Comparison of ENCODE assay signal across 22 mouse cellular contexts in genomic region chr9:110159036-110159435, GRCm38 (mm10). TPM values are rescaled to one million over a fixed set of nuclear protein-coding genes. Genes with fewer than 3 reads are reported as not detected.
DNase-seq lines count a peak whose midpoint lies in the region; ATAC-seq and TF ChIP-seq lines count a peak whose summit lies in the region.
"Had no signal": no experiment of that assay in that cellular context is flagged by ENCODE, and none has a peak within 500 bp of the region (broad histone marks: within the 10 kb centered on the region; RNA-seq: fewer than 3 reads in every experiment).

No protein-coding gene starts in this region.

- H3K4me2 ChIP-seq in CH12.LX (ENCODE audit: insufficient read depth, low read depth, poor library complexity, severe bottlenecking): no peak overlapping the region
- H3K4me2 ChIP-seq in hindbrain, embryonic 12.5 days (replicated peaks): no peak overlapping the region
- H3K4me2 ChIP-seq: forebrain, embryonic 12.5 days; heart, embryonic 15.5 days; limb, embryonic 13.5 days; midbrain, embryonic 12.5 days; neural tube, embryonic 13.5 days; stomach, embryonic 15.5 days had no signal

- peaks cover 45 to 77% of the 10 kb centered on the region in 2 experiments for H3K36me3 ChIP-seq in CH12.LX (replicated peaks in 1 of 2; ENCODE audit: control insufficient read depth in 1 of 2, insufficient read depth in 1 of 2, low read length in 1 of 2)
- H3K36me3 ChIP-seq in hindbrain, embryonic 12.5 days: peaks cover 56% of the 10 kb centered on the region

- no peak for TF ChIP-seq EP300 in CH12.LX (IDR thresholded peaks at IDR 0.05; ENCODE audit: low read length)

- TF ChIP-seq POLR2A in CH12.LX (IDR thresholded peaks at IDR 0.05; ENCODE audit: low read depth, low read length): no peak

- H3K9me3 ChIP-seq in CH12.LX (replicated peaks; ENCODE audit: low read length): no peaks in the 10 kb centered on the region
- no peaks in the 10 kb centered on the region for H3K9me3 ChIP-seq in hindbrain, embryonic 12.5 days (replicated peaks)
- H3K9me3 ChIP-seq: forebrain, embryonic 12.5 days; heart, embryonic 15.5 days; hindbrain, embryonic 10.5 days; limb, embryonic 13.5 days; midbrain, embryonic 12.5 days; neural tube, embryonic 13.5 days; stomach, embryonic 15.5 days had no signal

- dilution Hi-C loops in CH12.LX (cut with MboI; ENCODE audit: extremely low pct_ligation_motif_present, extremely low pct_unique_long_range_greater_than_20kb, low sequenced_read_pairs): no loop called here

- peaks cover 14% of the 10 kb centered on the region for H3K79me2 ChIP-seq in CH12.LX (replicated peaks; ENCODE audit: control insufficient read depth, extremely low read depth, insufficient read depth, poor library complexity, severe bottlenecking)

- no peak for TF ChIP-seq RAD21 in CH12.LX (IDR thresholded peaks at IDR 0.05; ENCODE audit: low read depth, low read length)

- in situ Hi-C loops in CH12.LX (cut with MboI; ENCODE audit: low pct_ligation_motif_present, low pct_unique_long_range_greater_than_20kb, low sequenced_read_pairs): no loop called here

- DNase-seq in gastrocnemius, postnatal 10 days: peak; percentile 8
- no peak for DNase-seq in gastrocnemius, postnatal 36 days
- DNase-seq in left cerebral cortex, postnatal 10 days (ENCODE audit: extremely low spot score in 1 of 2, low spot score in 2 of 2): peak; percentile 8 to 31
- no peak for DNase-seq in left cerebral cortex, adult 18-20 months (ENCODE audit: low spot score in 2 of 2)
- peak; percentile 19 for DNase-seq in CH12.LX (ENCODE audit: extremely low read depth)
- peak; percentile 75 for DNase-seq in adrenal gland, postnatal 14 days
- DNase-seq: cerebellum, adult 11 months; cerebellum, postnatal 36 days; retina, postnatal 1 day; spleen, adult 18-20 months; thymus, postnatal 25 days had no signal

- no peak overlapping the region for H3K4me3 ChIP-seq in CH12.LX (replicated peaks in 1 of 3; ENCODE audit: low read depth in 2 of 3, low read length in 2 of 3, poor library complexity in 1 of 3)
- H3K4me3 ChIP-seq in hindbrain, embryonic 12.5 days: no peak overlapping the region
- H3K4me3 ChIP-seq: forebrain, embryonic 12.5 days; heart, embryonic 15.5 days; hindbrain, embryonic 10.5 days; limb, embryonic 13.5 days; midbrain, embryonic 12.5 days; neural tube, embryonic 13.5 days; stomach, embryonic 15.5 days had no signal

- H3K4me1 ChIP-seq in CH12.LX (ENCODE audit: control insufficient read depth in 1 of 2, insufficient read depth in 2 of 2): peaks cover 4 to 60% of the 10 kb centered on the region in 2 experiments
- H3K4me1 ChIP-seq in hindbrain, embryonic 12.5 days: no peaks in the 10 kb centered on the region
- H3K4me1 ChIP-seq: forebrain, embryonic 12.5 days; hindbrain, embryonic 10.5 days; limb, embryonic 13.5 days; midbrain, embryonic 12.5 days; neural tube, embryonic 13.5 days; stomach, embryonic 15.5 days had no signal

- peak overlapping the region; percentile 50 for H3K27ac ChIP-seq in CH12.LX (ENCODE audit: insufficient read depth, low read depth)
- no peak overlapping the region for H3K27ac ChIP-seq in hindbrain, embryonic 12.5 days
- H3K27ac ChIP-seq: forebrain, embryonic 12.5 days; heart, embryonic 15.5 days; hindbrain, embryonic 10.5 days; kidney, postnatal 0 days; limb, embryonic 13.5 days; liver, embryonic 14.5 days; midbrain, embryonic 12.5 days; neural tube, embryonic 13.5 days; stomach, embryonic 15.5 days had no signal

- no peak for ATAC-seq in hindbrain, embryonic 12.5 days (ENCODE audit: low FRiP score)
- ATAC-seq: inflammation-experienced regulatory T-cells, adult 6 months had no signal

- no peaks in the 10 kb centered on the region for H3K27me3 ChIP-seq in CH12.LX (replicated peaks)
- H3K27me3 ChIP-seq in hindbrain, embryonic 12.5 days: no peaks in the 10 kb centered on the region
- H3K27me3 ChIP-seq: forebrain, embryonic 12.5 days; heart, embryonic 15.5 days; limb, embryonic 13.5 days; midbrain, embryonic 12.5 days; neural tube, embryonic 13.5 days; stomach, embryonic 15.5 days had no signal

- intact Hi-C loops in gastrocnemius, postnatal 36 days (cut with DNase I): no loop called here
- intact Hi-C loops in left cerebral cortex, postnatal 10 days (cut with DNase I): no loop called here

- no peak overlapping the region for H3K9ac ChIP-seq in CH12.LX (ENCODE audit: insufficient read depth, low read depth)
- no peak overlapping the region for H3K9ac ChIP-seq in hindbrain, embryonic 12.5 days
- H3K9ac ChIP-seq: forebrain, embryonic 12.5 days; heart, embryonic 15.5 days; limb, embryonic 13.5 days; liver, embryonic 14.5 days; midbrain, embryonic 12.5 days; neural tube, embryonic 13.5 days; stomach, embryonic 15.5 days had no signal

- 100% methylated on average over 1 of the region's 1 CpGs for WGBS in hindbrain, embryonic 12.5 days

- no peak for TF ChIP-seq CTCF in CH12.LX (conservative IDR thresholded peaks at IDR 0.05 in 1 of 2, IDR thresholded peaks at IDR 0.05 in 1 of 2; ENCODE audit: low read depth in 2 of 2, low read length in 2 of 2)

TF ChIP-seq in CH12.LX, 34 proteins besides CTCF, POLR2A, EP300 and RAD21:
- TF ChIP-seq ELF1 (IDR thresholded peaks at IDR 0.05; ENCODE audit: low read depth, low read length) (no peak), JUN (IDR thresholded peaks at IDR 0.05; ENCODE audit: insufficient read depth, low read depth, low read length) (no peak), ZNF384 (IDR thresholded peaks at IDR 0.05; ENCODE audit: low read depth, low read length) (no peak), UBTF (IDR thresholded peaks at IDR 0.05; ENCODE audit: low read depth, low read length) (no peak), TCF12 (IDR thresholded peaks at IDR 0.05; ENCODE audit: low read depth, low read length) (no peak), ETS1 (conservative IDR thresholded peaks at IDR 0.05; ENCODE audit: low read depth, low read length) (no peak), BHLHE40 (IDR thresholded peaks at IDR 0.05; ENCODE audit: low read depth, low read length) (no peak), USF2 (conservative IDR thresholded peaks at IDR 0.05; ENCODE audit: low read depth, low read length) (no peak), KAT2A (IDR thresholded peaks at IDR 0.05; ENCODE audit: insufficient replicate concordance, low read length) (no peak), MXI1 (IDR thresholded peaks at IDR 0.05; ENCODE audit: low read depth, low read length) (no peak), IRF4 (IDR thresholded peaks at IDR 0.05; ENCODE audit: low read depth, low read length) (no peak), GABPA (IDR thresholded peaks at IDR 0.05; ENCODE audit: insufficient replicate concordance, low read depth, low read length) (no peak), E2F4 (IDR thresholded peaks at IDR 0.05; ENCODE audit: insufficient replicate concordance, low read depth, low read length) (no peak), ZKSCAN1 (IDR thresholded peaks at IDR 0.05; ENCODE audit: borderline replicate concordance, low read depth, low read length) (no peak)

RNA-seq across cellular contexts. Expression of gene Dhx30, which starts 41.4 kb away (rescaled TPM):
- 10 to 100 TPM; 43.3 to 45.5 TPM for total RNA-seq in gastrocnemius, postnatal 10 days (2021)
- 10 to 100 TPM; 30.4 to 32.0 TPM for total RNA-seq in gastrocnemius, postnatal 36 days (2021)
- 100 to 1,000 TPM; 144 to 153 TPM for total RNA-seq in left cerebral cortex, postnatal 10 days (2021)
- 100 to 1,000 TPM; 168 to 171 TPM for total RNA-seq in left cerebral cortex, adult 18-20 months (2021)
- total RNA-seq in CH12.LX (2012; rRNA removed): 129 and 142 TPM in 2 replicates
- total RNA-seq in CH12.LX (2014; rRNA removed): 64.7 and 68.8 TPM in 2 replicates
- polyA plus RNA-seq in CH12.LX (2012; ENCODE audit: insufficient read length, low read depth): 99.3 and 102 TPM in 2 replicates
- total RNA-seq in adrenal gland, postnatal 14 days (2021): 82.6 and 95.2 TPM in 2 replicates
- 203 and 206 TPM in 2 replicates for polyA plus RNA-seq in hindbrain, embryonic 12.5 days (2016; fragmentation: Nextera tagmentation; extraction: Ambion mirVana)

RNA-seq across cellular contexts. Expression of gene Smarcc1, which starts 41.5 kb away (rescaled TPM):
- 10 to 100 TPM; 34.5 to 41.9 TPM for total RNA-seq in gastrocnemius, postnatal 10 days (2021)
- total RNA-seq in gastrocnemius, postnatal 36 days (2021): 10 to 100 TPM; 21.1 to 23.8 TPM
- total RNA-seq in left cerebral cortex, postnatal 10 days (2021): 10 to 100 TPM; 72.1 to 74.1 TPM
- total RNA-seq in left cerebral cortex, adult 18-20 months (2021): 10 to 100 TPM; 69.0 to 72.1 TPM
- total RNA-seq in CH12.LX (2012; rRNA removed): 41.3 and 44.2 TPM in 2 replicates
- total RNA-seq in CH12.LX (2014; rRNA removed): 26.8 and 30.4 TPM in 2 replicates
- 89.9 and 97.0 TPM in 2 replicates for polyA plus RNA-seq in CH12.LX (2012; ENCODE audit: insufficient read length, low read depth)
- total RNA-seq in adrenal gland, postnatal 14 days (2021): 55.9 and 57.0 TPM in 2 replicates
- polyA plus RNA-seq in hindbrain, embryonic 12.5 days (2016; fragmentation: Nextera tagmentation; extraction: Ambion mirVana): 211 and 225 TPM in 2 replicates

Comparison
In these comparisons a context has a peak if more than half of its experiments do, and no peak if none do; other contexts are left out.
1. DNase-seq: peak in gastrocnemius, postnatal 10 days (single experiment), left cerebral cortex, postnatal 10 days (2 of 2), CH12.LX (single experiment) and adrenal gland, postnatal 14 days (single experiment); none in gastrocnemius, postnatal 36 days (0 of 2) and left cerebral cortex, adult 18-20 months (0 of 2).